Mouse (Mus musculus) small intestine, adult 2 months (tissue): Measurements from ENCODE around the gene Pink1. TPM values are rescaled to one million over a fixed set of nuclear protein-coding genes. Genes with fewer than 3 reads are reported as not detected.

Source experiments
- H3K27ac ChIP-seq: fragments of 200-500 bp; 2 replicates; pipeline ENCODE4 v1.5.1; 2012; ENCODE audit warnings: low read depth, low read length, control low read depth, inconsistent platforms; ENCODE audit not compliant: insufficient read depth
- H3K27me3 ChIP-seq: fragments of 200-500 bp; 2 replicates; pipeline ENCODE4 v1.6.1; 2012; ENCODE audit warnings: mild to moderate bottlenecking, moderate library complexity, low read length, inconsistent platforms; ENCODE audit not compliant: control insufficient read depth, insufficient read depth
- H3K36me3 ChIP-seq: fragments of 200-500 bp; 2 replicates; pipeline ENCODE4 v1.6.1; 2012; ENCODE audit warnings: mild to moderate bottlenecking, low read length, control low read depth, inconsistent platforms; ENCODE audit not compliant: control insufficient read depth, insufficient read depth
- H3K4me1 ChIP-seq: fragments of 200-500 bp; 2 replicates; pipeline ENCODE4 v1.6.1; 2012; ENCODE audit warnings: low read length, inconsistent platforms, mixed read lengths; ENCODE audit not compliant: control insufficient read depth, insufficient read depth, insufficient read length
- H3K4me3 ChIP-seq: fragments of 200-500 bp; 2 replicates; pipeline ENCODE4 v1.5.1; 2012; ENCODE audit warnings: low read depth, mild to moderate bottlenecking, control low read depth, inconsistent platforms, low read length, moderate library complexity
- CTCF ChIP-seq: fragments of 200-500 bp; IDR thresholded peaks from 2 replicates; pipeline ENCODE4 v1.5.1; 2012; ENCODE audit warnings: low read depth, mild to moderate bottlenecking, control low read depth, inconsistent platforms, low read length, moderate library complexity, mixed read lengths; ENCODE audit not compliant: insufficient replicate concordance, insufficient read length; ENCODE audit errors: extremely low read depth
- POLR2A ChIP-seq: fragments of 200-500 bp; IDR thresholded peaks from 2 replicates; pipeline ENCODE4 v1.6.1; 2012; ENCODE audit warnings: low read depth, mild to moderate bottlenecking, control low read depth, inconsistent platforms, low read length, moderate library complexity
- WGBS: fragments of 180-500 bp; shearing (Covaris S2); methylation state at CpG from one replicate; pipeline ENCODE4 v1.1.7; 2018; 5-methylcytosine and 5-hydroxymethylcytosine counted together
- polyA plus RNA-seq: library from polyadenylated mRNA; depleted of rRNA; stranded (reverse); fragments of >200 nt; gene quantifications from 2 replicates; pipeline ENCODE4 v1.2.3, GENCODE M21; 2012

Gene Pink1
- polyA plus RNA-seq, 1 experiment, result 134 TPM

DNA sequence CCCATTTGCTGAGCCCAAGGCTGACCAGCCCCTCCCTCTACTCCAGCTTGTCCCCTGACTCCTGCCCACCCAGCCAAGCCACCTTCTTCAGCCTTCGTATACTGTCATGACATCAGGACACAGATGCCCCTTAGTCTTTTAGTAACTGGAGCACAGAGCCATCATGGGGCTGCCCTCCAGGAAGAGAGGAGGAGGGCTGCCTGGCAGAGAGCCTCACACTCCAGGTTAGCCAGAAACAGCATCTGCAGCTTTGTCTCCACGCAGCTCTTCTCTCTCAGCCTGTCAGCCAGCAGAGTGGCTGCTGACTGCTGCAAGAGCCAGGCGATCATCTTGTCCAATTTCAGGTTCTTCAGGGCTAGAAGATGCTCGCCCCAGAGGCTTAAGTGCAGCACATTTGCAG, 12.3 kb downstream of the Pink1 start:
- no peak for TF ChIP-seq POLR2A
- TF ChIP-seq CTCF, result no peak
- WGBS, result 87% methylated on average over 4 of the region's 4 CpGs

DNA sequence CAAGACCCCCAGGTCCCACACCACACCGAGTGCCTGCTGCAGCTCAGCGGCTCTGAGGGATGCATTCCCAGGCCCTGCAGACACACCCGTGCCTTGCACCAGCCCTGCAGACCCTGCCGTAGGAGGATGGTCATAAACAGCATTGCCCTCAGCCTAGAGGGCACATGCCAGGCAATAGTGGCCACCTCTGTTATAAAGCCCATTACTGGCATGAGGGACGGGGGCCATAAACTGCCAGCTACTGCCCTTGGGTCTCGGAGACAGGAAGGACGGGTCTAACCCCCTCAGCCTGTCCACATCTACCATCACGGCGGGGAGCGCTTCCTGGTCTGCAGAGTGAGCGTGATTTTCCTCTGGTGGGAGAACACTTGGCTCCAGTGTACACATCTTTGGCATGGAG, 13.1 kb downstream of the Pink1 start:
- no peak overlapping the region for H3K27ac ChIP-seq
- peaks cover 57% of the 10 kb centered on the region for H3K36me3 ChIP-seq
- H3K27me3 ChIP-seq, result no peaks in the 10 kb centered on the region
- H3K4me1 ChIP-seq, result no peaks in the 10 kb centered on the region
- TF ChIP-seq CTCF (no peak), POLR2A (no peak)
- no peak overlapping the region for H3K4me3 ChIP-seq
- WGBS, result 85% methylated on average over 11 of the region's 11 CpGs

More for the DNA sequence above, 12.3 kb downstream of the Pink1 start:
- no peaks in the 10 kb centered on the region for H3K4me1 ChIP-seq
- peaks cover 55% of the 10 kb centered on the region for H3K36me3 ChIP-seq
- H3K27me3 ChIP-seq, result no peaks in the 10 kb centered on the region
- no peak overlapping the region for H3K27ac ChIP-seq
- no peak overlapping the region for H3K4me3 ChIP-seq

DNA sequence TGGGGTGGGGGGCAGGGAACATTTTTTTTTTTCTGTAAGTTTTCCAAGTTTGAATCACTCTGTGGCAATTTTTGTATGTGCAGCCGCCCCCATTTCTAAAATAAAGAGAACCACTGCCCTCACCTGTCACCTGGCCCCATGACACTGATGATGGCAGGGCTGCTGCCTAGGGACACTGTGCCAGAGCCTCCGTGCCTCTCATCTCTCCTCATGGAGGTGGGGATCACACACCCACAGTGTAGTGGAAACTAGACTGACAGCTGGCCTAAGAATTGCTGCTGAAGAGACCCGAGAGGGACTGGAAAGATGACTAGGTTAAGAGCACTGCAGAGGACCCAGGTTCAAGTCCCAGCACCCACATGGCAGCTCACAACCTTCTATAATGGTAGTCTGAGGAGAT, 14.0 kb downstream of the Pink1 start:
- Histone ChIP-seq H3K4me3 (no peak overlapping the region), H3K36me3 (peaks cover 55% of the 10 kb centered on the region), H3K27ac (no peak overlapping the region), H3K4me1 (peaks cover 5% of the 10 kb centered on the region), H3K27me3 (no peaks in the 10 kb centered on the region)
- WGBS, result 88% methylated on average over 3 of the region's 3 CpGs
- no peak for TF ChIP-seq POLR2A
- no peak for TF ChIP-seq CTCF

DNA sequence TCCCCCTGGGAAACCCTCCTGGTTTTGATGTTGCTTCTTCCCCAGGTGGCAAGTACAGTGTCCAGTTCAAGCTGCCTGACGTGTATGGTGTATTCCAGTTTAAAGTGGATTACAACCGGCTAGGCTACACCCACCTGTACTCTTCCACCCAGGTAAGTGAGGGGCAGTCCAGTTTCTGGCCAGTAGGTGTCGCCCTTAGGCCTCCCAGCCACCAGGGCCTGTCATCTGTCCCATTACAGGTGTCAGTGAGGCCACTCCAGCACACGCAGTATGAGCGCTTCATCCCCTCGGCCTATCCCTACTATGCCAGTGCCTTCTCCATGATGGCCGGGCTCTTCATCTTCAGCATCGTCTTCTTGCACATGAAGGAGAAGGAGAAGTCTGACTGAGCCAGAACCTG, 14.5 kb downstream of the Pink1 start:
- peak; percentile 90; the same call in 1 of the 2 replicates for TF ChIP-seq CTCF
- no peak for TF ChIP-seq POLR2A
- H3K4me3 ChIP-seq, result no peak overlapping the region
- no peaks in the 10 kb centered on the region for H3K27me3 ChIP-seq
- peaks cover 5% of the 10 kb centered on the region for H3K4me1 ChIP-seq
- WGBS, result 42% methylated on average over 8 of the region's 8 CpGs
- peaks cover 53% of the 10 kb centered on the region for H3K36me3 ChIP-seq
- H3K27ac ChIP-seq, result no peak overlapping the region

DNA sequence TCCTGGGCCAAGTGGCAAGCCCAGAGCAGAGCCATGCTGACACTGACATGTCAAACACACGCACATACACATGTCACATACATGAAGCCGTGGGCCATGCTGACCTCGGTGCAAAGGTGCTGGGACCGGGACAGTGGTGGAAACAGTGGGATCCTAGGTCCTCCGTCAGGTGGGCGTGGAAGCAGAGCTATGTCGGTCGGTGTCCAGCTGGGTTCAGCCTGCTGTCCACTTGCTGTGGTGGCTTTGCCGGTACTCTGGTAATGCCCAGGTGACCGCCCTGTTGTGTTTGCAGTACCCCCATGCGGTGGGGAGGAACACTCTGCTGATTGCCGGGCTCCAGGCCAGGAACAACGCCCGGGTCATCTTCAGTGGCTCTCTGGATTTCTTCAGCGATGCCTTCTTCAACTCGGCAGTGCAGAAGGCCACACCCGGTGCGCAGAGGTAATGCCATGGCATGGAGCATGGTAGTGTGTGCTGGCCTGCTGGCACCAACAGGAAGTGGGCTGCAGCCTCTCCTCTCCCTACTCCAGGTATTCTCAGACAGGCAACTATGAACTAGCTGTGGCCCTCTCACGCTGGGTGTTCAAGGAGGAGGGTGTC, 15.7 kb downstream of the Pink1 start:
- TF ChIP-seq POLR2A (no peak), CTCF (no peak)
- Histone ChIP-seq H3K4me1 (peaks cover 8% of the 10 kb centered on the region), H3K27me3 (no peaks in the 10 kb centered on the region), H3K36me3 (peaks cover 49% of the 10 kb centered on the region), H3K27ac (no peak overlapping the region), H3K4me3 (no peak overlapping the region)
- WGBS, result 87% methylated on average over 19 of the region's 19 CpGs

DNA sequence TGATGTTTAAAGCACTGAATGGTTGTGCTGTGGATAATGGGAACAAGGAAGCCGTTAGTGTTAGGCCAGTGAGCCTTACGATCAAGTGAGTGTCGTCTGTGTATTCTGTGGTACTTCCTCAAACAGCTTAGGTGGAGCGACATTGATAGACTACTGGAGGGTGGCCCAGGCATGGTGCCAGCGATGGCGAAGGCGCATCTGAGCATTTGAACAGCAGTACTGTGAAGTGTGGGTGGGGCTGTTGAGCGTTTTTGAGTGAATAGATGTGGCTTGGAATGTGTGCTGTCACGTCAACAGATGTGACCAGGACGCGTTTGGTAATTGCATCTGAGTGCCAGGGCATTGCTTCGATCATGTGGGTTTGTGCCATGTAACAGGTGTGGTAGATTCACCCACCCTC, 18.4 kb downstream of the Pink1 start:
- TF ChIP-seq CTCF (no peak), POLR2A (no peak)
- Histone ChIP-seq H3K27ac (no peak overlapping the region), H3K4me1 (peaks cover 14% of the 10 kb centered on the region), H3K4me3 (no peak overlapping the region), H3K27me3 (no peaks in the 10 kb centered on the region), H3K36me3 (peaks cover 34% of the 10 kb centered on the region)
- WGBS, result 50% methylated on average over 12 of the region's 12 CpGs

DNA sequence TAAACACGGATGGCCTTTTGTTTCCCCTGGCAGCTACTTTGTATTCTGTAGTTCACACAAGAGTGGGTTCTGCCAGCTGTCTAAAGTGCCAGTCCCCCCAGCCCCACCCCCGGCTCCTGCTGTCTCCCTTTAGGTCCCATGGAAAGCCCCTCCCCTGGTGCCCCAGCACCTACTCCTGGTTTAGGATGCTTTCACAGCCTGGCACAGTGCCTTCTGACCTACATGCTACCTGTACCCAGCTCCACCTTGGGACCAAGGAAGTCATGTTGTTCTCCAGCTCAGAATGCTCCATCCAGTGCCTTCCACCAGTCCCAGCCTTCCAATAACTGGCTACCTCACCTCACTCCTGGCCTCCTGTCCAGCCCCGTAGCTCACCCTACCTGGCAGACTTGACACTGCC, 19.1 kb downstream of the Pink1 start:
- Histone ChIP-seq H3K27me3 (no peaks in the 10 kb centered on the region), H3K4me3 (no peak overlapping the region), H3K27ac (no peak overlapping the region), H3K36me3 (peaks cover 28% of the 10 kb centered on the region), H3K4me1 (peaks cover 14% of the 10 kb centered on the region)
- TF ChIP-seq POLR2A, result no peak
- no peak for TF ChIP-seq CTCF
- WGBS, result 80% methylated on average over 3 of the region's 3 CpGs
